Mouse (Mus musculus): ENCODE measurements around the gene Lmod2. TPM values are rescaled to one million over a fixed set of nuclear protein-coding genes. Genes with fewer than 3 reads are reported as not detected.
A peak's percentile ranks its signal among the peaks of the same experiment; 100 is the strongest.

The Lmod2 gene
- polyA plus RNA-seq, 1 experiment from 2014 or later, result not detected

DNA sequence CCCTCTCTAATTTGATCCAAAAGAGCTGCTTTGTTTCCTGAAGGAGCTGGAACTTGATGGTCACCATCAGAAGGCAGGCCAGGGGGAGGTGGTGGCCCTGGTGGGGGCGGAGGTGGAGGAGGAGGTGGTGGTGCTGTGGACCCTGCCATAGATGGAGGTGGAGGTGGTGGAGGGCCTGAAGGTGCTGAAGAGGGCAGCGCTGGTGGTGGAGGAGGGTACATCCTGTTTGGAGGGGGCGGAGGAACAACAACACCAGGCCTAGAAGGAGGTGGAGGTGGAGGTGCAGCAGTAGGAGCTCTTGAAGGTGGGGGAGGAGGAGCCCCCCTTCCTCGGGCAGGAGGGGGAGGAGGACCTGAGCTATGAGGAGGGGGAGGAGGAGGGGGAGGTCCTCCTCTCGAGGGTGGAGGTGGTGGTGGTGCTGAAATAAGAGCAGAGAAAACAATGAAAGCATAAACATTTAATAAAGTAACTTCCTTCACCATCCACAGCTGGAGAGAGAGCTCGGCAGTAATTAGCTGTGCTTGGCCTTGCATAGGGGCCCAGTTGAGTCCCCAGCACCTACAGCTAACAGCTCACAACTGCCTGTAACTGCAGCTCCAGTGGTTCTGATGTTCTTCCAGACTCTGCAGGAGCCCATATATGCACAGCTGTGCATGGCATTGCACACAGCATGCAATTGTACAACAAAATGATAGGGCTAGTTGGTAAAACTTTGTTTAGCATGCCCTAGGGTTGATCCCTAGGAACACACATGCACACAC lies 21.9 kb downstream of the Lmod2 start:
- 75% methylated on average over 6 of the region's 6 CpGs for WGBS

DNA sequence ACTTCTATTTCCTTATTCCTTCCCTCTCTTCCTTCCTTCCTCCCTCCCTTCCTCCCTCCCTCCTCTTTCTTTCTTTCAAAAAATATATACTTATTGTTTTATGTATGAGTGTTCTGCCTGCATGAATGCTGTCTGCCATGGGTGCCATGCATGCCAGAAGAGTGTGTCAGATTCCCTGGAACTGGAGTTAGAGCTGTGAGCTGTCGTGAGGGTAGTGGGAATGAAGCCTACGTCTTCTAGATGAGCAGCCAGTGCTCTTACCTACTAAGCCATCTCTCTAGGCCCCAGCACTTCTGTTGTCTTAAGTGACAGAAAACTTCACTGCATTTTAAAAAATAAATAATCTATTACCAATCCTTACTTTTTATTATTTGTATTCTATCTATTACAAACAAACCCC lies 23.4 kb downstream of the Lmod2 start:
- Histone ChIP-seq H3K27ac (ENCODE audit: low read length) (no peak overlapping the region), H3K27me3 (ENCODE audit: control insufficient read depth, insufficient read depth, low read depth, low read length) (no peaks in the 10 kb centered on the region), H3K4me3 (ENCODE audit: low read depth, low read length) (no peak overlapping the region), H3K4me2 (ENCODE audit: low read length) (no peak overlapping the region), H3K36me3 (ENCODE audit: control insufficient read depth, insufficient read depth, low read length) (peaks cover 24% of the 10 kb centered on the region), H3K9ac (ENCODE audit: low read depth, low read length) (no peak overlapping the region), H3K4me1 (ENCODE audit: control insufficient read depth, insufficient read depth, low read length) (no peaks in the 10 kb centered on the region), H3K9me3 (replicated peaks; ENCODE audit: control insufficient read depth, low read length, poor library complexity, severe bottlenecking) (no peaks in the 10 kb centered on the region)
- WGBS, result 83% methylated on average over 2 of the region's 2 CpGs
- no peak for ATAC-seq

More for the DNA sequence above, 21.9 kb downstream of the Lmod2 start:
- peak; percentile 68 for ATAC-seq
- Histone ChIP-seq H3K9me3 (replicated peaks; ENCODE audit: control insufficient read depth, low read length, poor library complexity, severe bottlenecking) (no peaks in the 10 kb centered on the region), H3K27me3 (ENCODE audit: control insufficient read depth, insufficient read depth, low read depth, low read length) (no peaks in the 10 kb centered on the region), H3K27ac (ENCODE audit: low read length) (no peak overlapping the region), H3K4me1 (ENCODE audit: control insufficient read depth, insufficient read depth, low read length) (no peaks in the 10 kb centered on the region), H3K9ac (ENCODE audit: low read depth, low read length) (no peak overlapping the region), H3K4me3 (ENCODE audit: low read depth, low read length) (no peak overlapping the region), H3K4me2 (ENCODE audit: low read length) (no peak overlapping the region), H3K36me3 (ENCODE audit: control insufficient read depth, insufficient read depth, low read length) (peaks cover 19% of the 10 kb centered on the region)

DNA sequence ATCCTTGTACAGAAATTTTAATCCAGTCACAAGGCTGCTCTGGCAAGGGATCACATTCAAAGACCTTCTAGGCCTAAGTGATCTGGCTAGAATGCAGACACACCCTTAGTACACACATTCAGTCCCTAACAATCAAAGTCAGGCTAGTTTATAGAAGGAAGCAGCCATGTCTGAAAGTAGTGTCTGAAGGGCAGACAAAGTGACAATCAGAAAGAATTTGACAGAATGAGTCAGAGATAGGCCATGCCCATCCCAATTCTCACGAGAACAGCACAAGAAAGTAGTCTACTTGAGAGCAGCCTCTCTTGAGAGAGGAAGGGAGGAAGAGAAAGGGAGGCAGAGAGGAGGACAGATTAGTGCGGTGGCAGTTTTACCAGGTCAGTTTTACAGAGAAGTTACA lies 24.5 kb downstream of the Lmod2 start:
- H3K36me3 ChIP-seq (ENCODE audit: control insufficient read depth, insufficient read depth, low read length), result peaks cover 21% of the 10 kb centered on the region
- H3K9ac ChIP-seq (ENCODE audit: low read depth, low read length), result no peak overlapping the region
- ATAC-seq, result no peak
- H3K27ac ChIP-seq (ENCODE audit: low read length), result no peak overlapping the region
- WGBS, result 89% methylated on average over 2 of the region's 2 CpGs
- H3K9me3 ChIP-seq (replicated peaks; ENCODE audit: control insufficient read depth, low read length, poor library complexity, severe bottlenecking), result no peaks in the 10 kb centered on the region
- no peak overlapping the region for H3K4me2 ChIP-seq (ENCODE audit: low read length)
- no peak overlapping the region for H3K4me3 ChIP-seq (ENCODE audit: low read depth, low read length)
- no peaks in the 10 kb centered on the region for H3K4me1 ChIP-seq (ENCODE audit: control insufficient read depth, insufficient read depth, low read length)
- no peaks in the 10 kb centered on the region for H3K27me3 ChIP-seq (ENCODE audit: control insufficient read depth, insufficient read depth, low read depth, low read length)

DNA sequence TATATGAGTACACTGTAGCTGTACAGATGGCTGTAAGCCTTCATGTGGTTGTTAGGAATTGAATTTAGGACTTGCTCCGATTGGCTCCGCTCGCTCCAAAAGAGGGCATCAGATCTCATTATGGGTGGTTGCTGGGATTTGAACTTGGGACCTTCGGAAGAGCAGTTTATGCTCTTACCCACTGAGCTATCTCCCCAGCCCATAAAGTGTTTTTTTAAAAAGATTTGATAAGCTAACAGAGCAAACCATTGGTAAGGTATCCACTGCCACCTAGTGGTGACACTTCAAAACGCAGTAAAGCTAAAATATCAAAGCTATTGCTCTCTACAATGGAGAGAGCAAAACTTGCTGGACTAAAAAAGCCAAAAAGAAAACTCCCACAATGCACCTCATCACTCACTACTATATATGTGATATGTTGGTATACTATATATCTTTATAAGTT lies 30.0 kb downstream of the Lmod2 start:
- no peaks in the 10 kb centered on the region for H3K4me1 ChIP-seq (ENCODE audit: control insufficient read depth, insufficient read depth, low read length)
- peak; percentile 72 for ATAC-seq
- no peak overlapping the region for H3K4me2 ChIP-seq (ENCODE audit: low read length)
- H3K9me3 ChIP-seq (replicated peaks; ENCODE audit: control insufficient read depth, low read length, poor library complexity, severe bottlenecking), result no peaks in the 10 kb centered on the region
- 66% methylated on average over 5 of the region's 5 CpGs for WGBS
- H3K27me3 ChIP-seq (ENCODE audit: control insufficient read depth, insufficient read depth, low read depth, low read length), result no peaks in the 10 kb centered on the region
- peaks cover 9% of the 10 kb centered on the region for H3K36me3 ChIP-seq (ENCODE audit: control insufficient read depth, insufficient read depth, low read length)
- H3K27ac ChIP-seq (ENCODE audit: low read length), result no peak overlapping the region
- H3K9ac ChIP-seq (ENCODE audit: low read depth, low read length), result no peak overlapping the region
- H3K4me3 ChIP-seq (ENCODE audit: low read depth, low read length), result no peak overlapping the region

DNA sequence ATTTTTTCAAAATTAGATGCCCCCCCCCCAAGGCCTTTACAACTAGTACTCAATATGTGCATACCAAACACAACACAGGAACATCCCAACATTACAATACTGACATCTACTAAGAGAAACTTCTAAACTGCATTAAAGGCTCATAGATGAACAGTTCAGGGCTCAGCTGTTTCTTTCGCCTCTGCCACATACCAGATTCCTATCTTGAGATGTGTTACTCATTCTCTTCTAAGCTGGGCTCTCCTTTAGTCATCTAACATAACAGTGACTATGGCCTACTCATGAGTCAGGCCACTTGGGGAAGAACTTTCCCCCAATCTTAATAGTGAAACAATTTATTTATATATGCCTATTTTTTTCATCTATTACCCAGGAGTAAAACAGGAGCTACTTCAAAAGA lies 30.9 kb downstream of the Lmod2 start:
- WGBS, result 83% methylated on average over 1 of the region's 1 CpGs
- no peak overlapping the region for H3K4me2 ChIP-seq (ENCODE audit: low read length)
- H3K4me3 ChIP-seq (ENCODE audit: low read depth, low read length), result no peak overlapping the region
- no peaks in the 10 kb centered on the region for H3K27me3 ChIP-seq (ENCODE audit: control insufficient read depth, insufficient read depth, low read depth, low read length)
- H3K36me3 ChIP-seq (ENCODE audit: control insufficient read depth, insufficient read depth, low read length), result peaks cover 8% of the 10 kb centered on the region
- H3K27ac ChIP-seq (ENCODE audit: low read length), result no peak overlapping the region
- ATAC-seq, result no peak
- no peaks in the 10 kb centered on the region for H3K9me3 ChIP-seq (replicated peaks; ENCODE audit: control insufficient read depth, low read length, poor library complexity, severe bottlenecking)
- H3K9ac ChIP-seq (ENCODE audit: low read depth, low read length), result no peak overlapping the region
- H3K4me1 ChIP-seq (ENCODE audit: control insufficient read depth, insufficient read depth, low read length), result no peaks in the 10 kb centered on the region

DNA sequence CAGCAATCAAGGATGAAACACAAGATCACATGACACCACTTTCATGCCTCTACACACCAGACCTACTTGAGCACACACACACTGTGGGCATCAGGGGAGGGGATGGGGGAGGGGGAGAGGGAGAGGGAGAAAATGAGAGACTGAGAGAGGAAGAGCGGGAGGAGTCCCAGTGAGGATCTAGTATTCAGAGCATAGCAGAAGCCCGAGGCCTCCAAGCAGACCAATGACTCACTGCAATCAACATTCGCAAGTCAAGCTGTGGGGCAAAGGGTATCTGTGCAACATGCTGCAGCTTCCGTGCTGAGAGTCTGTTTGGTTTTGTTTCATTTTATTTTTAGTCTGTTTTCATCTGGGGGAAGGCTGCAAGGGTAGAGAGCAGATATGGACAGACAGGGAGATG lies 34.5 kb downstream of the Lmod2 start:
- 79% methylated on average over 4 of the region's 4 CpGs for WGBS
- H3K9me3 ChIP-seq (replicated peaks; ENCODE audit: control insufficient read depth, low read length, poor library complexity, severe bottlenecking), result no peaks in the 10 kb centered on the region
- H3K4me1 ChIP-seq (ENCODE audit: control insufficient read depth, insufficient read depth, low read length), result no peaks in the 10 kb centered on the region
- H3K9ac ChIP-seq (ENCODE audit: low read depth, low read length), result no peak overlapping the region
- no peak overlapping the region for H3K27ac ChIP-seq (ENCODE audit: low read length)
- peaks cover 3% of the 10 kb centered on the region; the same call in 1 of the 2 replicates for H3K36me3 ChIP-seq (ENCODE audit: control insufficient read depth, insufficient read depth, low read length)
- no peak overlapping the region for H3K4me3 ChIP-seq (ENCODE audit: low read depth, low read length)
- no peak for ATAC-seq
- H3K27me3 ChIP-seq (ENCODE audit: control insufficient read depth, insufficient read depth, low read depth, low read length), result no peaks in the 10 kb centered on the region
- no peak overlapping the region for H3K4me2 ChIP-seq (ENCODE audit: low read length)

DNA sequence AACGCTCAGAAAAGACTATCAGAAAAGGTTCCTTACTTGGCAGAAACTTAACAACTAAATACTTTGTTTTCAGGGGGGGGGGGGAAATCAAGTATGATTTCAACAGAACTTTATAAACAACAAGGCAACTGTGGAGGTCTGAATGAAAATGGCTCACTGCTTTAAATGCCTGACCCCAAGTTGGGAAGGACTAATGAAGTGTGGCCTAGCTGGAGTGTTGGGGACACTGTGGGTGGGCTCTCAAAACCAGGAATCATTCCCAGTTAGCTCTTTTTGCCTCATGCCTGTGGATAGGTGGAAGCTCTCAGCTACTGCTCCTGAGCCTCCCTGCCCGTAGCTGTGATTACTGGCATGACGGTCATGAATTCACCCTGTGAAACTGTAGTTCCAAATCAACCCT lies 36.5 kb downstream of the Lmod2 start:
- ATAC-seq, result no peak
- H3K4me2 ChIP-seq (ENCODE audit: low read length), result no peak overlapping the region
- no peaks in the 10 kb centered on the region for H3K9me3 ChIP-seq (replicated peaks; ENCODE audit: control insufficient read depth, low read length, poor library complexity, severe bottlenecking)
- no peak overlapping the region for H3K4me3 ChIP-seq (ENCODE audit: low read depth, low read length)
- H3K36me3 ChIP-seq (ENCODE audit: control insufficient read depth, insufficient read depth, low read length), result peaks cover 3% of the 10 kb centered on the region; the same call in 1 of the 2 replicates
- no peaks in the 10 kb centered on the region for H3K27me3 ChIP-seq (ENCODE audit: control insufficient read depth, insufficient read depth, low read depth, low read length)
- no peaks in the 10 kb centered on the region for H3K4me1 ChIP-seq (ENCODE audit: control insufficient read depth, insufficient read depth, low read length)
- 89% methylated on average over 3 of the region's 3 CpGs for WGBS
- no peak overlapping the region for H3K27ac ChIP-seq (ENCODE audit: low read length)
- H3K9ac ChIP-seq (ENCODE audit: low read depth, low read length), result no peak overlapping the region

DNA sequence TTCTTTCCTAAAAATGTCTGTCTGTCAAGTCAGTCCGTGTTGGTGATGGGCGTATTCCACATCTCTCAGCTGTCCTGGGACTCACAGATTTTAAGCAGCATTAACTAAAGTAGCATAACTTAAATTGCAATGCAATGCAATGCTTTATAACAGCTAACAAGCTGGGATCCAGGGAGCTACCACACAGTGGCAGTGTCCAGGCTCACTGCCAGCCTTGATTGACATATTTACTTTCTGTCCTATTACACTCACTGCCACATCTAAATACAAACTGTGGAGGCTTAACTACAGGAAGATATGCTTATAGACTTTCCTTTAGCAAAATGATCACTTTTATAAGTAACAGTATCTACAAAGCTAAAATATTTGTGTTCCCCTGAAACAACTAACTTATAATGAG lies 38.3 kb downstream of the Lmod2 start:
- H3K4me1 ChIP-seq (ENCODE audit: control insufficient read depth, insufficient read depth, low read length), result no peaks in the 10 kb centered on the region
- no peaks in the 10 kb centered on the region for H3K27me3 ChIP-seq (ENCODE audit: control insufficient read depth, insufficient read depth, low read depth, low read length)
- no peak for ATAC-seq
- H3K9ac ChIP-seq (ENCODE audit: low read depth, low read length), result no peak overlapping the region
- no peak overlapping the region for H3K4me3 ChIP-seq (ENCODE audit: low read depth, low read length)
- no peaks in the 10 kb centered on the region for H3K9me3 ChIP-seq (replicated peaks; ENCODE audit: control insufficient read depth, low read length, poor library complexity, severe bottlenecking)
- H3K4me2 ChIP-seq (ENCODE audit: low read length), result no peak overlapping the region
- WGBS, result 93% methylated on average over 2 of the region's 2 CpGs
- H3K27ac ChIP-seq (ENCODE audit: low read length), result no peak overlapping the region
- peaks cover 3% of the 10 kb centered on the region; the same call in 1 of the 2 replicates for H3K36me3 ChIP-seq (ENCODE audit: control insufficient read depth, insufficient read depth, low read length)

DNA sequence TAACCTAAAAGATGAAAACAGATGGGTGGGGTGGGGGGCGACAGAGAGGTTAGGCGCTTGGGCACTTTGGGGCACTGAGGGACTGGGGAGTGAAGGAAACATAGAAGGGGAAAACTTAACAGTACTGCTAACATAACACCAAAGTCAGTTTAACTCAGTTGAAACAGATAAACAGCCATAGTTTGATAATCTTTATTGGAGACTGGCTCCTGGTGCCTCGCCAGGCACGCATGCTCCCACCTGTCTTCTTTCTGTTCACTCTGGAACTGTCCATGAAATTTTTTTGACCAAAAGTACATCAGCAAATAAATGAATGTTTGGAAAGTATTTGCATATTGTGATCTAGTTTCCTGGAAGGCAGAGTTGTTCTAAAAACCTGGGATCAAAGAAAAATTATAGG lies 43.7 kb downstream of the Lmod2 start:
- Histone ChIP-seq H3K27ac (ENCODE audit: low read length) (no peak overlapping the region), H3K4me2 (ENCODE audit: low read length) (no peak overlapping the region), H3K9ac (ENCODE audit: low read depth, low read length) (no peak overlapping the region), H3K9me3 (replicated peaks; ENCODE audit: control insufficient read depth, low read length, poor library complexity, severe bottlenecking) (no peaks in the 10 kb centered on the region), H3K4me1 (ENCODE audit: control insufficient read depth, insufficient read depth, low read length) (no peaks in the 10 kb centered on the region), H3K4me3 (ENCODE audit: low read depth, low read length) (no peak overlapping the region), H3K36me3 (ENCODE audit: control insufficient read depth, insufficient read depth, low read length) (no peaks in the 10 kb centered on the region), H3K27me3 (ENCODE audit: control insufficient read depth, insufficient read depth, low read depth, low read length) (no peaks in the 10 kb centered on the region)
- ATAC-seq, result no peak
- WGBS, result 95% methylated on average over 4 of the region's 4 CpGs
